12 mouse cellular contexts compared by ENCODE assay signal in genomic region chr8:88577666-88578065, GRCm38 (mm10). TPM values are rescaled to one million over a fixed set of nuclear protein-coding genes. Genes with fewer than 3 reads are reported as not detected.
DNase-seq lines count a peak whose midpoint lies in the region; ATAC-seq and TF ChIP-seq lines count a peak whose summit lies in the region.
"Had no signal": no experiment of that assay in that cellular context is flagged by ENCODE, and none has a peak within 500 bp of the region (broad histone marks: within the 10 kb centered on the region; RNA-seq: fewer than 3 reads in every experiment).

No protein-coding gene starts in this region.

- 44% methylated on average over 5 of the region's 5 CpGs for WGBS in heart, embryonic 15.5 days
- WGBS in lung, embryonic 16.5 days: 53% methylated on average over 5 of the region's 5 CpGs
- 34% methylated on average over 5 of the region's 5 CpGs for WGBS in forebrain, embryonic 16.5 days

- H3K4me2 ChIP-seq in heart, embryonic 15.5 days: no peak overlapping the region
- no peak overlapping the region for H3K4me2 ChIP-seq in lung, embryonic 16.5 days (ENCODE audit: low read depth, low read length)
- H3K4me2 ChIP-seq in forebrain, embryonic 16.5 days (ENCODE audit: low read length): no peak overlapping the region
- H3K4me2 ChIP-seq in myocyte (ENCODE audit: low read depth): peak overlapping the region; percentile 31

- no peak overlapping the region for H3ac ChIP-seq in myocyte (ENCODE audit: control insufficient read depth, insufficient read length)

- no peak for TF ChIP-seq POLR2A in myocyte (IDR thresholded peaks at IDR 0.05; ENCODE audit: insufficient read length, low read depth)

- H3K4me3 ChIP-seq in heart, embryonic 15.5 days: no peak overlapping the region
- no peak overlapping the region for H3K4me3 ChIP-seq in lung, embryonic 16.5 days (ENCODE audit: low read length)
- H3K4me3 ChIP-seq in forebrain, embryonic 16.5 days (replicated peaks; ENCODE audit: low read length): no peak overlapping the region
- no peak overlapping the region for H3K4me3 ChIP-seq in myocyte

- DNase-seq in heart, adult 11 months: no peak
- no peak for DNase-seq in lung, adult 18-20 months
- DNase-seq in natural killer cell, adult 2 months (ENCODE audit: low spot score in 2 of 2): no peak
- DNase-seq: cerebellum, postnatal 25 days; kidney, postnatal 14 days; layer of hippocampus, postnatal 36 days; liver had no signal

- no peak overlapping the region for H3K9ac ChIP-seq in heart, embryonic 15.5 days
- H3K9ac ChIP-seq in lung, embryonic 16.5 days (ENCODE audit: low read length): no peak overlapping the region
- no peak overlapping the region for H3K9ac ChIP-seq in forebrain, embryonic 16.5 days (replicated peaks; ENCODE audit: low read depth, low read length)

- H3K27ac ChIP-seq in heart, embryonic 15.5 days: peak overlapping the region; percentile 37
- H3K27ac ChIP-seq in lung, embryonic 16.5 days (ENCODE audit: low read length): peak overlapping the region; percentile 55
- peak overlapping the region; percentile 75 for H3K27ac ChIP-seq in forebrain, embryonic 16.5 days (ENCODE audit: low read length)

- no peaks in the 10 kb centered on the region for H3K79me2 ChIP-seq in myocyte (ENCODE audit: control insufficient read depth, insufficient read depth)

- H3K4me1 ChIP-seq in heart, embryonic 15.5 days (replicated peaks): peaks cover 61% of the 10 kb centered on the region
- peaks cover 63% of the 10 kb centered on the region for H3K4me1 ChIP-seq in lung, embryonic 16.5 days (replicated peaks; ENCODE audit: control insufficient read depth, insufficient read depth, low read length)
- peaks cover 62% of the 10 kb centered on the region for H3K4me1 ChIP-seq in forebrain, embryonic 16.5 days (replicated peaks; ENCODE audit: control insufficient read depth, insufficient read depth, low read length)

- no peak for ATAC-seq in heart, embryonic 15.5 days (replicated peaks; ENCODE audit: insufficient number of reproducible peaks, insufficient read depth, low FRiP score, low read depth)
- no peak for ATAC-seq in lung, embryonic 16.5 days (ENCODE audit: low read depth)
- ATAC-seq in forebrain, embryonic 16.5 days: peak; percentile 58
- ATAC-seq in cerebellum, adult (ENCODE audit: insufficient number of reproducible peaks, low FRiP score, low TSS enrichment): no peak

- H3K36me3 ChIP-seq in heart, embryonic 15.5 days: no peaks in the 10 kb centered on the region
- H3K36me3 ChIP-seq in lung, embryonic 16.5 days (ENCODE audit: control insufficient read depth, insufficient read depth, low read length): no peaks in the 10 kb centered on the region
- H3K36me3 ChIP-seq in forebrain, embryonic 16.5 days (ENCODE audit: control insufficient read depth, insufficient read depth): no peaks in the 10 kb centered on the region
- no peaks in the 10 kb centered on the region for H3K36me3 ChIP-seq in myocyte (ENCODE audit: control insufficient read depth, insufficient read depth)

- no peaks in the 10 kb centered on the region for H3K9me3 ChIP-seq in heart, embryonic 15.5 days (replicated peaks)
- H3K9me3 ChIP-seq in lung, embryonic 16.5 days (ENCODE audit: control insufficient read depth, low read length): no peaks in the 10 kb centered on the region
- no peaks in the 10 kb centered on the region for H3K9me3 ChIP-seq in forebrain, embryonic 16.5 days (ENCODE audit: control insufficient read depth, low read length)

- H3K27me3 ChIP-seq in heart, embryonic 15.5 days: no peaks in the 10 kb centered on the region
- H3K27me3 ChIP-seq in lung, embryonic 16.5 days (ENCODE audit: control insufficient read depth, insufficient read depth, low read depth, low read length): no peaks in the 10 kb centered on the region
- H3K27me3 ChIP-seq in forebrain, embryonic 16.5 days (replicated peaks; ENCODE audit: control insufficient read depth, insufficient read depth, low read length): no peaks in the 10 kb centered on the region
- H3K27me3 ChIP-seq in myocyte (ENCODE audit: control insufficient read depth, insufficient read depth, insufficient read length): peaks cover 35% of the 10 kb centered on the region

TF ChIP-seq in myocyte, 11 proteins besides CTCF, POLR2A, EP300 and RAD21:
- TF ChIP-seq MAX (IDR thresholded peaks at IDR 0.05; ENCODE audit: low read depth): no peak
- no peak for TF ChIP-seq E2F4 (IDR thresholded peaks at IDR 0.05; ENCODE audit: insufficient read depth)
- 0 out of 2 replicates have a peak, but pooled peaks have one; percentile 7 for TF ChIP-seq CEBPB (IDR thresholded peaks at IDR 0.05; ENCODE audit: insufficient read depth, poor library complexity, severe bottlenecking)
- peak; percentile 4 for TF ChIP-seq TCF3 (IDR thresholded peaks at IDR 0.05; ENCODE audit: insufficient read length, low read depth)
- TF ChIP-seq REST (IDR thresholded peaks at IDR 0.05; ENCODE audit: insufficient read depth, insufficient read length): no peak
- TF ChIP-seq TCF12 (IDR thresholded peaks at IDR 0.05; ENCODE audit: insufficient read depth, poor library complexity, severe bottlenecking): peak; percentile 80
- TF ChIP-seq MYOD1 (IDR thresholded peaks at IDR 0.05; ENCODE audit: control insufficient read depth in 1 of 3, insufficient read length in 2 of 3, low read depth in 2 of 3): peak; percentile 53 to 77 (median 55)
- TF ChIP-seq USF1 (IDR thresholded peaks at IDR 0.05; ENCODE audit: low read depth): no peak
- TF ChIP-seq SRF (IDR thresholded peaks at IDR 0.05; ENCODE audit: control insufficient read depth, insufficient read length, low read depth): no peak
- no peak for TF ChIP-seq POLR2AphosphoS2 (IDR thresholded peaks at IDR 0.05; ENCODE audit: insufficient read length, low read depth)
- TF ChIP-seq MYOG (IDR thresholded peaks at IDR 0.05; ENCODE audit: control insufficient read depth in 1 of 3, insufficient read depth in 1 of 3, insufficient read length in 2 of 3, low read depth in 2 of 3): peak in 2 of 3 experiments; percentile 82 to 97

RNA-seq across cellular contexts. Expression of gene Nkd1, which starts 56.5 kb away (rescaled TPM):
- polyA plus RNA-seq in heart, embryonic 15.5 days (2015; fragmentation: Nextera tagmentation; extraction: Ambion mirVana): 14.6 and 19.5 TPM in 2 replicates
- 49.6 and 54.2 TPM in 2 replicates for polyA plus RNA-seq in lung, embryonic 16.5 days (2015; fragmentation: Nextera tagmentation; extraction: Ambion mirVana)
- 28.3 and 28.5 TPM in 2 replicates for polyA plus RNA-seq in forebrain, embryonic 16.5 days (2015; fragmentation: Nextera tagmentation; extraction: Ambion mirVana)
- polyA plus RNA-seq in myocyte (2012; fragmentation: generic; extraction: Trizol): 0.11 TPM

RNA-seq across cellular contexts. Expression of gene Snx20, which starts 58.3 kb away (rescaled TPM):
- 2.3 and 2.9 TPM in 2 replicates for polyA plus RNA-seq in heart, embryonic 15.5 days (2015; fragmentation: Nextera tagmentation; extraction: Ambion mirVana)
- 2.5 and 2.7 TPM in 2 replicates for polyA plus RNA-seq in lung, embryonic 16.5 days (2015; fragmentation: Nextera tagmentation; extraction: Ambion mirVana)
- 1.0 and 1.1 TPM in 2 replicates for polyA plus RNA-seq in forebrain, embryonic 16.5 days (2015; fragmentation: Nextera tagmentation; extraction: Ambion mirVana)
- polyA plus RNA-seq in myocyte (2012; fragmentation: generic; extraction: Trizol): 0.07 TPM

Comparison
In these comparisons a context has a peak if more than half of its experiments do, and no peak if none do; other contexts are left out.
1. RNA of gene Nkd1, which starts 56.5 kb away (polyA plus RNA-seq): 49.6 to 54.2 TPM in lung, embryonic 16.5 days, 28.3 to 28.5 TPM in forebrain, embryonic 16.5 days and 14.6 to 19.5 TPM in heart, embryonic 15.5 days; 0.11 TPM in myocyte (single experiment); every median in the first group is over 10 times any median in the second.
2. Peak in every context shown above with its lines, with median percentiles within 50 percentile points of each other: H3K27ac ChIP-seq.